Mouse (Mus musculus): ENCODE data around the gene Tulp2.
A peak's percentile ranks its signal among the peaks of the same experiment; 100 is the strongest.

Gene Tulp2

GRCm38 (mm10) chr7:45481374-45481927 is at the start of gene Tulp2:
TSS of gene Tulp2 (plus strand) at chr7:45481877.
- DNase-seq (ENCODE audit: extremely low read depth, low read depth): peak; percentile 74

GRCm38 (mm10) chr7:45433835-45434202 is 47.9 kb upstream of the Tulp2 start:
- DNase-seq (ENCODE audit: extremely low read depth, low read depth): no peak

GRCm38 (mm10) chr7:45434203-45435015 is 47.3 kb upstream of the Tulp2 start, which contains the start of gene Gys1:
TSS of gene Gys1 (plus strand) at chr7:45434844.
- DNase-seq (ENCODE audit: extremely low read depth, low read depth): peak; percentile 99

- DNase-seq (ENCODE audit: extremely low read depth, low read depth): no peak
These were observed 46.6 kb upstream of the Tulp2 start for GRCm38 (mm10) chr7:45435038-45435437.

GRCm38 (mm10) chr7:45436444-45436843 is 45.2 kb upstream of the Tulp2 start:
- no peak for DNase-seq (ENCODE audit: extremely low read depth, low read depth)

GRCm38 (mm10) chr7:45437046-45437445 is 44.6 kb upstream of the Tulp2 start:
- DNase-seq (ENCODE audit: extremely low read depth, low read depth): no peak

- no peak for DNase-seq (ENCODE audit: extremely low read depth, low read depth)
These were observed 44.0 kb upstream of the Tulp2 start, which contains the start of gene Ruvbl2 for GRCm38 (mm10) chr7:45437521-45438276. TSS of gene Ruvbl2 (minus strand) at chr7:45438096.

GRCm38 (mm10) chr7:45443526-45444420 is 37.9 kb upstream of the Tulp2 start:
- no peak for DNase-seq (ENCODE audit: extremely low read depth, low read depth)

- DNase-seq (ENCODE audit: extremely low read depth, low read depth): no peak
These were observed 35.1 kb upstream of the Tulp2 start for GRCm38 (mm10) chr7:45446589-45446988.

GRCm38 (mm10) chr7:45447325-45447990 is 34.2 kb upstream of the Tulp2 start:
- DNase-seq (ENCODE audit: extremely low read depth, low read depth): no peak

GRCm38 (mm10) chr7:45449974-45450373 is 31.7 kb upstream of the Tulp2 start:
- DNase-seq (ENCODE audit: extremely low read depth, low read depth): no peak

GRCm38 (mm10) chr7:45451344-45451982 is 30.2 kb upstream of the Tulp2 start:
- peak; percentile 60 for DNase-seq (ENCODE audit: extremely low read depth, low read depth)

GRCm38 (mm10) chr7:45454971-45455370 is 26.7 kb upstream of the Tulp2 start:
- DNase-seq (ENCODE audit: extremely low read depth, low read depth): no peak

GRCm38 (mm10) chr7:45455932-45456696 is 25.6 kb upstream of the Tulp2 start:
- no peak for DNase-seq (ENCODE audit: extremely low read depth, low read depth)

- DNase-seq (ENCODE audit: extremely low read depth, low read depth): no peak
These were observed 24.9 kb upstream of the Tulp2 start for GRCm38 (mm10) chr7:45456721-45457203.

GRCm38 (mm10) chr7:45457204-45458060 is 24.2 kb upstream of the Tulp2 start:
- DNase-seq (ENCODE audit: extremely low read depth, low read depth): peak; percentile 56

GRCm38 (mm10) chr7:45458748-45459563 is 22.7 kb upstream of the Tulp2 start:
- no peak for DNase-seq (ENCODE audit: extremely low read depth, low read depth)

All from MEL-GATA-1-ER (cell line).